Mouse (Mus musculus) ovary, adult 2 months (tissue): Measurements from ENCODE around the gene Zfp935. TPM values are rescaled to one million over a fixed set of nuclear protein-coding genes. Genes with fewer than 3 reads are reported as not detected.

Source experiments
- polyA plus RNA-seq: library from polyadenylated mRNA; depleted of rRNA; stranded (reverse); fragments of >200 nt; gene quantifications from 2 replicates; pipeline ENCODE4 v1.2.3, GENCODE M21; 2012; rRNA removed

Zfp935 gene
- not detected in 2 replicates for polyA plus RNA-seq

GRCm38 (mm10) chr13:62558189-62559110 is at the start of gene Zfp935:
TSS of gene Zfp935 (minus strand) at chr13:62558511.

DNA sequence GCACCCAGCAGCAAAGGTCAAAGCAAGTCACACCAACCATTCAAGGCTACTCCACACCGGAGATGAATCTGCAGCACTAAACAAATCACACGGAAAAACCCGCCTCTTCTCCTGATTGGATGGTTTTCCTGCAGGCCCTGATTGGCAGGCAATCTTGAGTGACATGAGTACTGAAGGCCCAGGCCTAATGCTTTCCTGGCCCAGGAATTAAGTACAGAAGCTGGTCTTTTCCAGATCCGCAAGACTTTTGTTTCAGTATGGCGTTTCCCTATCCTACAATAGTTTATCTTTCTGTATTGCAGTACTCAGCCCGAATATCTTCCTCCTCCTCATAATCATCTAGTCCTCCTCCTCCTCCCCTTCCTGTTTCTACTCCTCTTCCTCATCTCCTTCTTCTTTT is 12.8 kb upstream of the Zfp935 start, which contains the start of gene Zfp934:
TSS of gene Zfp934 (minus strand) at position 101 of the 400 bp plus-strand sequence.

GRCm38 (mm10) chr13:62466424-62467334 is 91.6 kb downstream of the Zfp935 start, which contains the start of gene Gm49359:
TSS of gene Gm49359 (minus strand) at chr13:62466832.

Other genes starting within 250 kb of the Zfp935 start
- 0.07 TPM in 1 of 2 replicates, not detected in the other for gene Gm3604, start 175.3 kb downstream of the Zfp935 start, polyA plus RNA-seq
- 0.24 and 0.28 TPM in 2 replicates for gene Gm49359, start 91.7 kb downstream of the Zfp935 start, polyA plus RNA-seq
- gene Zfp934, start 12.7 kb upstream of the Zfp935 start, polyA plus RNA-seq: 0.51 and 0.52 TPM in 2 replicates
- gene 6720489N17Rik, start 65.7 kb upstream of the Zfp935 start, polyA plus RNA-seq: 0.10 TPM in 1 of 2 replicates, not detected in the other
- 0.53 and 0.71 TPM in 2 replicates for gene Platr25, start 202.2 kb upstream of the Zfp935 start, polyA plus RNA-seq
- 0.54 and 1.4 TPM in 2 replicates for gene Gm5141, start 227.3 kb upstream of the Zfp935 start, polyA plus RNA-seq